Mouse (Mus musculus) ES-E14 (cell line): Measurements from ENCODE around the gene Scn8a.

Experiments
- CHD2 ChIP-seq: IDR thresholded peaks from 2 replicates; pipeline ENCODE4 v1.6.1; 2014; ENCODE audit warnings: mild to moderate bottlenecking, low read depth, low read length, inconsistent platforms
- HCFC1 ChIP-seq: IDR thresholded peaks from 2 replicates; pipeline ENCODE4 v1.6.1; 2012; ENCODE audit warnings: low read length, inconsistent platforms, borderline replicate concordance; ENCODE audit not compliant: insufficient read depth
- ZC3H11A ChIP-seq: IDR thresholded peaks from 2 replicates; pipeline ENCODE4 v1.6.1; 2012; ENCODE audit warnings: low read depth, mild to moderate bottlenecking, inconsistent platforms, low read length, borderline replicate concordance
- ZNF384 ChIP-seq: IDR thresholded peaks from 2 replicates; pipeline ENCODE4 v1.6.1; 2012; ENCODE audit warnings: low read depth, low read length, inconsistent platforms

- TF ChIP-seq ZC3H11A (no peak), ZNF384 (no peak), CHD2 (no peak), HCFC1 (no peak)
These were observed 1.7 kb downstream of the Scn8a start for GRCm38 (mm10) chr15:100871107-100872011.
